In the genomic region with DNA sequence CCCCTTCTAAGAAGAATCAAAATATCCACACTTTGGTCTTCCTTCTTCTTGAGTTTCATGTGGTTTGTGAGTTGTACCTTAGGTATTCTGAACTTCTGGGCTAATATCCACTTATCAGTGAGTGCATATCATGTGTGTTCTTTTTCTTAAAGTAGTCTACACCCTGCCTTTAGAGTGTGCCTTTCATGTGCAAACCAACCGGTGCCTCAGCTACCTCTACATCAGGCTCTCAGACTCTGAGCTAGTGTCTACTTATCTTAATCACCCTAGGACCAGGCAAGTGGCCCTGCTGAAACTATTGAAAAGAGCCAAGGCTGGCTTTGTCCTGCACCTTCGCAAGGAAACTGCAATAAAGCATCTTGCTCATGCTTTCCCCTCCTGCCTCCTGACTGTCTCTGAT, we compare ENCODE assay signal across 28 mouse cellular contexts.
DNase-seq lines count a peak whose midpoint lies in the region; ATAC-seq lines count a peak whose summit lies in the region.
"Had no signal": no experiment of that assay in that cellular context is flagged by ENCODE, and none has a peak within 500 bp of the region (broad histone marks: within the 10 kb centered on the region; RNA-seq: fewer than 3 reads in every experiment).

No protein-coding gene starts in this region.

- H3K4me3 ChIP-seq in lung, embryonic 16.5 days (ENCODE audit: low read length): no peak overlapping the region
- no peak overlapping the region for H3K4me3 ChIP-seq in midbrain, embryonic 11.5 days (ENCODE audit: low read depth, low read length)
- no peak overlapping the region for H3K4me3 ChIP-seq in midbrain, embryonic 14.5 days (replicated peaks; ENCODE audit: low read depth, low read length)
- H3K4me3 ChIP-seq: embryonic facial prominence, embryonic 10.5 days; embryonic facial prominence, embryonic 13.5 days; erythroblast, embryonic 14.5 days; forebrain, embryonic 13.5 days; heart, embryonic 12.5 days; heart, embryonic 15.5 days; hindbrain, embryonic 10.5 days; hindbrain, embryonic 13.5 days had no signal

- H3K36me3 ChIP-seq in lung, embryonic 16.5 days (ENCODE audit: control insufficient read depth, insufficient read depth, low read length): no peaks in the 10 kb centered on the region; the same call in 1 of the 2 replicates
- H3K36me3 ChIP-seq in midbrain, embryonic 11.5 days (ENCODE audit: control insufficient read depth, insufficient read depth, low read length): no peaks in the 10 kb centered on the region
- no peaks in the 10 kb centered on the region for H3K36me3 ChIP-seq in midbrain, embryonic 14.5 days (ENCODE audit: control insufficient read depth, insufficient read depth, low read length)
- H3K36me3 ChIP-seq: embryonic facial prominence, embryonic 10.5 days; embryonic facial prominence, embryonic 13.5 days; heart, embryonic 12.5 days; heart, embryonic 15.5 days; hindbrain, embryonic 10.5 days; hindbrain, embryonic 13.5 days had no signal

- peaks cover 21% of the 10 kb centered on the region for H3K4me1 ChIP-seq in lung, embryonic 16.5 days (replicated peaks; ENCODE audit: control insufficient read depth, insufficient read depth, low read length)
- H3K4me1 ChIP-seq in midbrain, embryonic 11.5 days (ENCODE audit: control insufficient read depth, insufficient read depth, low read length): peaks cover 8% of the 10 kb centered on the region
- peaks cover 7% of the 10 kb centered on the region; the same call in 1 of the 2 replicates for H3K4me1 ChIP-seq in midbrain, embryonic 14.5 days (ENCODE audit: control insufficient read depth, insufficient read depth, low read length)
- H3K4me1 ChIP-seq: heart, embryonic 15.5 days had no signal

- no peaks in the 10 kb centered on the region for H3K27me3 ChIP-seq in lung, embryonic 16.5 days (ENCODE audit: control insufficient read depth, insufficient read depth, low read depth, low read length)
- H3K27me3 ChIP-seq in midbrain, embryonic 11.5 days (ENCODE audit: control insufficient read depth, insufficient read depth, low read length): no peaks in the 10 kb centered on the region
- no peaks in the 10 kb centered on the region for H3K27me3 ChIP-seq in midbrain, embryonic 14.5 days (ENCODE audit: control insufficient read depth, insufficient read depth, low read length)
- H3K27me3 ChIP-seq: embryonic facial prominence, embryonic 13.5 days; forebrain, embryonic 13.5 days; heart, embryonic 15.5 days had no signal

- H3K9me3 ChIP-seq in lung, embryonic 16.5 days (ENCODE audit: control insufficient read depth, low read length): no peaks in the 10 kb centered on the region
- no peaks in the 10 kb centered on the region for H3K9me3 ChIP-seq in midbrain, embryonic 11.5 days (ENCODE audit: control insufficient read depth, low read length)
- H3K9me3 ChIP-seq in midbrain, embryonic 14.5 days (ENCODE audit: control insufficient read depth, low read length): no peaks in the 10 kb centered on the region
- H3K9me3 ChIP-seq: embryonic facial prominence, embryonic 10.5 days; embryonic facial prominence, embryonic 13.5 days; forebrain, embryonic 13.5 days; heart, embryonic 12.5 days; heart, embryonic 15.5 days; hindbrain, embryonic 10.5 days; hindbrain, embryonic 13.5 days had no signal

- peak; percentile 29 for DNase-seq in heart, adult 11 months
- DNase-seq in heart, adult 9 months (ENCODE audit: low spot score in 2 of 2): no peak
- DNase-seq in lung, adult 18-20 months: no peak
- DNase-seq in midbrain, embryonic 11.5 days (ENCODE audit: low spot score, missing footprints): no peak
- DNase-seq in midbrain, embryonic 14.5 days: no peak
- DNase-seq in liver: no peak
- DNase-seq: adrenal gland, adult 8-10 months; adrenal gland, postnatal 25 days; cerebellum, adult 11-12 months; cerebellum, adult 8-10 months; cerebellum, postnatal 10 days; cerebellum, postnatal 36 days; embryo, embryonic 11 days; gastrocnemius, postnatal 10 days; gastrocnemius, postnatal 36 days; heart, postnatal 10 days; heart, postnatal 36 days had no signal

- peak overlapping the region; percentile 33; the same call in 1 of the 2 replicates for H3K27ac ChIP-seq in lung, embryonic 16.5 days (ENCODE audit: low read length)
- H3K27ac ChIP-seq in midbrain, embryonic 11.5 days (ENCODE audit: low read depth, low read length): no peak overlapping the region
- H3K27ac ChIP-seq in midbrain, embryonic 14.5 days (replicated peaks; ENCODE audit: low read depth, low read length): no peak overlapping the region
- H3K27ac ChIP-seq: embryonic facial prominence, embryonic 10.5 days; embryonic facial prominence, embryonic 13.5 days; forebrain, embryonic 13.5 days; heart, embryonic 15.5 days; hindbrain, embryonic 10.5 days; hindbrain, embryonic 13.5 days had no signal

- H3K9ac ChIP-seq in lung, embryonic 16.5 days (ENCODE audit: low read length): no peak overlapping the region
- H3K9ac ChIP-seq in midbrain, embryonic 11.5 days (ENCODE audit: low read length): no peak overlapping the region
- no peak overlapping the region for H3K9ac ChIP-seq in midbrain, embryonic 14.5 days (replicated peaks; ENCODE audit: low read length)
- H3K9ac ChIP-seq: embryonic facial prominence, embryonic 13.5 days; forebrain, embryonic 13.5 days; heart, embryonic 12.5 days; heart, embryonic 15.5 days; hindbrain, embryonic 13.5 days had no signal

- WGBS in lung, embryonic 16.5 days: 41% methylated on average over 2 of the region's 2 CpGs
- 9% methylated on average over 2 of the region's 2 CpGs for WGBS in midbrain, embryonic 11.5 days
- WGBS in midbrain, embryonic 14.5 days: 14% methylated on average over 2 of the region's 2 CpGs

- H3K4me2 ChIP-seq in lung, embryonic 16.5 days (ENCODE audit: low read depth, low read length): no peak overlapping the region
- H3K4me2 ChIP-seq in midbrain, embryonic 11.5 days: no peak overlapping the region
- no peak overlapping the region for H3K4me2 ChIP-seq in midbrain, embryonic 14.5 days (ENCODE audit: low read length)
- H3K4me2 ChIP-seq: embryonic facial prominence, embryonic 13.5 days; forebrain, embryonic 13.5 days; heart, embryonic 12.5 days; heart, embryonic 15.5 days; hindbrain, embryonic 13.5 days had no signal

- ATAC-seq in lung, embryonic 16.5 days (ENCODE audit: low read depth): peak; percentile 53
- ATAC-seq in midbrain, embryonic 11.5 days (ENCODE audit: low FRiP score): peak; percentile 24; the same call in 1 of the 2 replicates
- ATAC-seq in midbrain, embryonic 14.5 days (ENCODE audit: low FRiP score, low TSS enrichment): no peak
- ATAC-seq: activated CD4-positive, CD25-positive, alpha-beta regulatory T cell, adult 4 months; forebrain, embryonic 13.5 days; forebrain, embryonic 16.5 days had no signal
